Mouse (Mus musculus) left cerebral cortex, adult 8-10 months (tissue): Measurements from ENCODE around the gene Snrpc. TPM values are rescaled to one million over a fixed set of nuclear protein-coding genes. Genes with fewer than 3 reads are reported as not detected.

Source experiments
- DNase-seq, 2 experiments: peaks; one replicate each; pipeline ENCODE4 v3.0.0; 2022; ENCODE audit warnings: low spot score in 2 of 2
- total RNA-seq, 4 experiments: library from RNA; stranded (reverse); gene quantifications; 2 replicates each; pipeline ENCODE4 v1.2.4; 2022

Gene Snrpc
- total RNA-seq, 4 experiments from 2014 or later: 41.8 to 48.9 (median 42.4) TPM

DNA sequence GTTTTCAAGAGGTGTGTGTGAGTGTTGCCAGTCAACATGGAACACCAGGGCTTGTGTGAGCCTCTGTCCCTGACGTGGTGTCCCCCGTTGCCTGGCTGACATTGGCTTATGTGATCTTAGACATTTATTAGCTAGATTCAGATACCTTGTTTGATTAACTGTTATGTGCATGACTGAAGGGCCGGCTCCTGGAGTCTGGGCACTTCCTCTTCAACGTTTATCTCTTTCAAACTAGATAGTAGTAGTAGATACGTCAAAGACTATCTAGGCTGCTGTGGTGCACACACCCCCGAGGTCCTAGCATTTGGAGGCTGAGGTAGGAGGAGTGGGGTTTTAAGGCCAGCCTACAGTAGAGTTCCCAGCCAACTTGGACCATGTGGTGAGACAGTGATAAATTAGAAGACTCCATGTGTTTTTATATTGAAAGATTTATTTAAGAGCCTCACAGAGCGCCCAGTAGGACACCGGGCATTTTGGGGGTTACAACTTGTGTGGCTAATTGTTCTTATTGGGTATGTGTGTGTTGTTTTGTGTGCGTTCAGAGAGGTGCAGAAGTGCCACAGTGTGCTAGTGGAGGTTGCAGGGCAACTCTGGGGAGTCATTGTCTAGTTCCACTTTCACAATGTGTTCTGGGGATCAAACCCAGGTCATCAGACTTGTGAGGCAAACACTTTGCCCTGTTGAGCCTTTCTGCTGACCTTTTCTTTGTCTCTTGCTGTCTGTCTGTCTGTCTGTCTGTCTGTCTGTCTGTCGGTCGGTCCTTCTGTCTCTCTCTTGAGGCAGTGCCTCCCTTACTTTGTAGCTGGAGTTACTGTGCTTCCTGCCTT lies 19.9 kb downstream of the Snrpc start:
- DNase-seq: no peak

- no peak for DNase-seq
These were observed 21.2 kb downstream of the Snrpc start for GRCm38 (mm10) chr17:27859131-27859530.

DNA sequence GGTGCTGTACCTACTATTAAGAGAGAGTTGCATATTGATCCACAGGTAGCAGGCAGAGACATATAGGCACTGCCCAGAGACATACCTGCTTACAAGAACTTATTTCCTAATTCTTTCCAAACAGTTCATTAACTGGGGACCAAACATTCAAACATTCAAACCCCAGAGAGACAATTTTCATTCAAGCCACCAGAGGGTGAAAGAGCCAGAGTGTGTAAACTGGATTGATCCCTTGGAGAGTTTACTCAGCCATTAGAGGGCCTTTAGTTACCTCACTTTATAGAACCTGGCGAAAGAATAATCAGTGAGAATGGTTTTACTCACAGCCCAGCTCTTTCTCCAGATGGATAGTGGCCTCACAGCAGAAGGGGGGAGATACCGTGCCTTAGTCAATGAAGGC lies 27.5 kb downstream of the Snrpc start:
- no peak for DNase-seq

- no peak for DNase-seq
These were observed 28.8 kb downstream of the Snrpc start for GRCm38 (mm10) chr17:27866737-27867136.

DNA sequence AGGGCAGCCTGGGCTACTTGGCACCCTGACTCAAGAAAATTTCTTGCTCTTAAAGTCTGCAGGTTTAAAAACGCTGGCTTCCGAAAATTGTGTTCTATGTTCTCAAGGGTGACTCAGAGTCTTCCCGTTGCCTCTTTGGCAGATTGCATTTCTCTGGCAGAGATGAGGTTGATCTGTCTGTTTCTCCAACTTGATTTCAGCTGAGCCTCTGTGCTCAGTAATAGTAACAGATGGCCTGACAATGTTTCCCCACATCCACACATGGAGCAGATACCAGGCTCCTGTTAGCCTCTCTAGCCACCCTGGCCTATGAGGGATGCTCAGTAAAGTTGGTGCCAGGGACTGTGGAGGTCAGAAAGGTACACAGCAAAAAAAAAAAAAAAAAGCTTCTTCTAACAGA lies 33.9 kb downstream of the Snrpc start:
- peak in 1 of 2 experiments; percentile 22 for DNase-seq

- no peak for DNase-seq
These were observed 35.6 kb downstream of the Snrpc start for GRCm38 (mm10) chr17:27873583-27873982.

GRCm38 (mm10) chr17:27874510-27874909 lies 36.6 kb downstream of the Snrpc start:
- no peak for DNase-seq

DNA sequence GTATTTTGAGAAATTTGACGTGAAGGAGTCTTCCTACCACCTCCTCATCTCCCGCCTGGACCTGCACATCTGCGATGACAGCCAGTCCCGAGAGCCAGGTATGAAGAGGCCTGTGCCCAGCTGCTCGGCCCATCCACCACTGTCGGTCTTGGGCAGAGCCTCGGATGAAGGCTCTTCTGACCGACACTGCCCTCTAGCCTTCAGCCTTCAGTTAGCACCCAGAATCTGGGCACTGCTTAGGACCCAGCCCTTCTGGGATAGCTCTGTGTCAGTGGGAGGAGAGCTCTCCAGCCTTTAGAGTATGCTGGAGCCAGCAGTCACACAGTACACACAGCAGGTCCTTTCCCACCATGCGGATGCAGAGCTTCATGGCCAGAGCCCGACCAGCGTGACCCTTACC lies 43.6 kb downstream of the Snrpc start:
- DNase-seq: no peak

GRCm38 (mm10) chr17:27883129-27883528 lies 45.2 kb downstream of the Snrpc start:
- DNase-seq: no peak

DNA sequence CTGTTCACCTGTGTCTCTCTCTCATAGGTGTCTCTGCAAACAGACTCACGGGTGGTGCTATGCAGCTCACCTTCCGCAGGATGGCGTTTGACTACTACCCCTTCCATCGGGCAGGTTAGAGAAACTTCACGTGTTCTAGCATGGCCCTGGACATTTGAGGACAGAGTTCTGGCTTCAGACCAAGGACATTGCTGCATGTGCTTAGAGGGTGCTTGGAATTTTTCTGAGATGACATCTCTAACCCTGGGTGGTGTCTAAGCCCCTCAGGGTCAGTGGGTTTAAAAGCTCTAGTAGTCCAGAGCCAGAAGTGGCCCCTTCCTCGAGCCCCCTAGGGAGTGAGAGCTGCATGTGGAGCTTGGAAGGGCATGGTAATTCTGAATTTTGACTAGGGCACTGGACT lies 46.0 kb downstream of the Snrpc start:
- DNase-seq: no peak

DNA sequence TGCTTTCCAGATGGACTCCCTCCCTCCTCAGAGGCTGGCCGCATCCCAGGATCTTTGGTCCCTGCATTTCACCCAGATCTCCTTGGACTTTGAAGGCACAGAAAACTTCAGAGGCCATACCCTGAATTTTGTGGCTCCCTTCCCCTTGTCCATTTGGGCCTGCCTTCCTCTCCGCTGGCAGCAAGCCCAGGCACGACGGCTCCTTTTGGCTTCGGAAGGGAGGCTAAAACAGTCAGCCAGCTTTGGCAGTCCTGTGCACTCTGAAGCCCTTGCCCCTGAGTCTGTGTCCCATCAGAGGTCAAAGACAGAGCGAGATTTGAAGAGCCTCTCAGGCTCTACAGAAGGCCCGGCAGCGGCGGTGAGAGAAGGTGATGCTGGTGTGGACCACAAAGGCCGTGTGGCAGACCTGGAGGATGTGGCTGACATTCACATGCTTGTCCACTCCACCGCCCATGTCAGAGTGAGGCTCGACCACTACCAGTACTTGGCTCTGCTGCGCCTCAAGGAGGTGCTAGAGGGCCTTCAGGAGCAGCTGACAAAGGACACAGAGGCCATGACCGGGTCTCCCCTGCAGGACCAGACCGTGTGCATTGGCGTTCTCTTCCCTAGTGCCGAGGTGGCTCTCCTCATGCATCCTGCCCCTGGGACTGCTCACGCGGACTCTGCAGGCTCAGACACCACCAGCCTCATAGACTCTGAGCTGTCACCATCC lies 48.7 kb downstream of the Snrpc start:
- no peak for DNase-seq

Other genes with a start within 250 kb of the Snrpc start
- gene Nudt3, start 214.7 kb upstream of the Snrpc start, total RNA-seq: 100 to 1,000 TPM; 583 to 634 (median 585) TPM
- gene RPS10-NUDT3, start 202.9 kb upstream of the Snrpc start, total RNA-seq: 1 to 10 TPM in 1 of 4 experiments, not detected in 3; 2.0 TPM
- gene Rps10, start 201.5 kb upstream of the Snrpc start, total RNA-seq: 100 to 1,000 TPM; 424 to 529 (median 492) TPM
- 100 to 1,000 TPM; 377 to 404 (median 391) TPM for gene Pacsin1, start 182.6 kb upstream of the Snrpc start, total RNA-seq
- 1 to 10 TPM in 1 of 4 experiments, under 1 TPM in 3; 0.35 to 1.4 (median 0.50) TPM for gene Spdef, start 109.2 kb upstream of the Snrpc start, total RNA-seq
- 100 to 1,000 TPM; 203 to 227 (median 213) TPM for gene D17Wsu92e, start 17.5 kb upstream of the Snrpc start, total RNA-seq
- gene Uhrf1bp1, start 18.3 kb downstream of the Snrpc start, total RNA-seq: 10 to 100 TPM; 18.9 to 23.6 (median 21.8) TPM
- gene Anks1, start 71.2 kb downstream of the Snrpc start, total RNA-seq: 10 to 100 TPM; 36.3 to 39.2 (median 38.0) TPM
- gene Taf11, start 71.7 kb downstream of the Snrpc start, total RNA-seq: 10 to 100 TPM; 40.6 to 47.8 (median 46.2) TPM
- gene Tcp11, start 242.5 kb downstream of the Snrpc start, total RNA-seq: 1 to 10 TPM in 1 of 4 experiments, under 1 TPM in 3; 0.41 to 1.0 (median 0.56) TPM